Mouse (Mus musculus) thymus, postnatal 25 days (tissue): Measurements from ENCODE around the gene Lpp.
A peak's percentile ranks its signal among the peaks of the same experiment; 100 is the strongest.

Source experiments
- DNase-seq: peaks from one replicate; pipeline ENCODE4 v3.0.0; 2022

Lpp gene

DNA sequence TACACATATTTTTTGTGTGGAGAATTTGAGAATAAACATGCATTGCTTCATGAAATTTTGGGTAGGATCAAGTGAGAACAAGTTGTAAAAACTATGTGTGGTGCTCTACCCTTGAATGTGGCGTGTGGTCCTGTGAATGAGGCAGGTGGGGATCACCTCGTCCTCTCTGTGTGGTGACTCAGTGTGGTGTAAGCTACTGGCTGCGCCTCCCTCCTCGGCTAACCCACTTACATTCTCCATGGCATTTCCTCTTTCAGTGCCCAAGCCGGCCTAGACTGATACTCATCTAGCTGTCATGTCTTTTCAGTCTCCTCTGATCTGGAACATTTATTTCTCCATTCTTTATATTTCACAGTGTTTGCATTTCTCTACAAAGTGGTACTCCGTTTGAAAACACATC, 81.5 kb downstream of the Lpp start:
- peak; percentile 46 for DNase-seq

DNA sequence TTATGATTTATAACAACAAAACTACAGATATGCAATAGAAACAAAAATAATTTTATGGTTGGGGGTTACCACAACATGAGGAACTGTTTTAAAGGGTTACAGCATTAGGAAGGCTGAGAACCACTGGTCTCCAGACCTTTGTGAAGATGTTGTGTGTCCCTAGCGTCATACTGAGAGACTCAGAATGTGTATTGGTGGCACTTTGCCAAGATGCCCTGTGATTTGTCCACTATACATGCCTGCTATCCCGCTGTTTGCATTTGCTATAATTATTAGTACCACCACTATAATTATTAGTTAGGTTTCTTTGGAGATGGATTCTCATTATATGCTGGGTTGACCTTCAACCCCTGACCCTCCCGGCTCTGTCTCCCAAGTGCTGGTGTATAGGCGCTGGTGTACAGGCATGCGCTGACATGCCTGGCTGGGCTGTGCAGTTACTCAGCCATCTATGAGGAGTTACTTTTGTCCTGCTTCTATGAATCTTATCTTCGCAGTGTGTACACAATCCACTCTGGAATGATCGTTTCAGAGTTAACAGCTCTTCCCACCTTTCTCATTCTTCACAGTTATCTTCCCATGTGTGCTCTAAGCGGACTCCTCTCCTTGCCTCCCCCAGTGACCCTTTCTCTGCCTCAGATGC, 82.1 kb downstream of the Lpp start:
- DNase-seq: no peak

- no peak for DNase-seq
Measured at GRCm38 (mm10) chr16:24476911-24477401, 83.6 kb downstream of the Lpp start.

- no peak for DNase-seq
Measured at GRCm38 (mm10) chr16:24478006-24478405, 84.7 kb downstream of the Lpp start.

- no peak for DNase-seq
Measured at GRCm38 (mm10) chr16:24478851-24479250, 85.5 kb downstream of the Lpp start.

- no peak for DNase-seq
Measured at GRCm38 (mm10) chr16:24482648-24483047, 89.3 kb downstream of the Lpp start.

DNA sequence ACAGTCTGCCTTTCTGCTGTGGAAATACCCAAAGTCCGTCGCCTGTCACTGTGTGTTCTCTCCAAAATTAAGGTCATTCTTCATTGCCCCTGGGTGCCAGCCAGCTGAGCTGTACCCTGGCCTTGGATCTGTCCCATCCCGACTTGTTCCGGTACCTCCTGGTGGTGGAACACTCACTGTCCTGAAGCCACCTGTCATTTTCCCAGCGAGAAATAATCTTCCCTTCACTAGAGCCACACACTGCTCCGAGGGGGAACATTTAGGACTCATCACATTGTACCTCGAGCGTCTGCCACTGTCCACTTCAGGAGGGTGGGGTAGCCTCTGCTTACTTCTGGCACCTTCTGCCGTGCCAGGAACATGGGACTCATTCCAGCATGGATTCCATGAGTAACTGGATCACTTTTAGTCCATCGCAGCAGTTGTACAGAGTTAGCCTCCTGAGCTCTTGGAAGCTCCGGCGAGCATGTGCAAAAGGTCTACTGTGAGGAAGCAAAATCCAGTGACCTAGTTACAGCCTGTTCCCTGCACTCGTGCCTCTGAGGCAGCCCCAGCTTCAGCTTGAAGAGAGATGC, 90.3 kb downstream of the Lpp start:
- DNase-seq: no peak

DNA sequence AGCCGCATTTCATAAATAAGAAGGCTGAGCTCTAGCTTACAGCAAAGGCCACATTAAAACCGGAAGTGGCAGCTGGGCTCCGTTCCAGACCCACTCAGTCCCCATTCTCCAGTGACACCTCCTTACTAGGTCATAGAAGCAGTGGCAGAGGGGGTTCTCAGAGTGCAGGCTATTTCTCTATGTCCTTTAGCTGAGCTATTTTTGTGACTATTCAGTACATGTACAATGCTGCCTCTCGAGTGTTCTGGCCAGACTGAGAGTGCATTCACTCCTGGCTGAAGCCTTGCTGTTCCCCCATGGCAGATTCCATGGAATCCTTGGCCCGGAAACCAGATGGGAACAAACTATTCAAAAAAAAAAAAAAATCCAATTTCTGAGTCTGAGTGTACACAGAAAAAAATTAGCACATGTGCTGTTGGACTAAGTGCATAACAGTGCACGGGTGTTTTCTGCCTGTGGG, 94.5 kb downstream of the Lpp start:
- DNase-seq: no peak

DNA sequence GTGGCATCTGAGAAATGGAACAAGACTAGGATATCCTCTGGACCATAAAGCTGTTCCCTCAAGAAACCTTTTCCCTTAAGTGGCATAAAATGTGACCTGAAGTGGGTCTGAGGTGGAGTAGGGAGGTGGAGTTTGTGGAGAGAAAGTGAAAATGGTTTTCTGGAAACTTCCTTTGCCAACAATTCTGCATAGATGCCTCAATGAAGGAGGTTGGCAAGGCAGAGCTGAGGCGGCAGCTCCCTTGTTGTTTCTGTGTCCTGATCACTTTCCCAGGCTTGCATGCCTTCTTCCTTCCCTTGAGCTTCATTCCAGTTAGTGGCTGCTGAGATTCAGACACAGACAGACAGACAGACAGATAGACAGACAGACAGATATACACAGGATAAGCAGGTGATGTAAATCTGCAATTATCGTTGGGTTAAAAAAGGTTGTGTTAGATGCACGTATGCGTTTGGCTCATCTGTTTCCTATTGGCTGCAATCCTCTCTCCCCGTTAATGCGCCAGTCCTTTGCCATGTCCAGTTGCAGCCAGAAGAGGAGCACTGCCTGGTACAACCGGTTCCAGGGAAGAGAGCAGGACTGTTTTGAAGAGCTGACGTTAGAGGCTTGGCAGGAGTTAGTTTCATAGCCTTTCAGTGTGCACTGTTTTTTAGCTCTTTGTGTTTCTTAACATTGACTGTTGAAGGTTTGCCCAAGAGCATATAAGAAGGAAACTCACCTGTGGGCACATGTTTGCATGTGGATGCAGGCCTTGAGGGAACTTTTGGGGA, 96.4 kb downstream of the Lpp start:
- no peak for DNase-seq

DNA sequence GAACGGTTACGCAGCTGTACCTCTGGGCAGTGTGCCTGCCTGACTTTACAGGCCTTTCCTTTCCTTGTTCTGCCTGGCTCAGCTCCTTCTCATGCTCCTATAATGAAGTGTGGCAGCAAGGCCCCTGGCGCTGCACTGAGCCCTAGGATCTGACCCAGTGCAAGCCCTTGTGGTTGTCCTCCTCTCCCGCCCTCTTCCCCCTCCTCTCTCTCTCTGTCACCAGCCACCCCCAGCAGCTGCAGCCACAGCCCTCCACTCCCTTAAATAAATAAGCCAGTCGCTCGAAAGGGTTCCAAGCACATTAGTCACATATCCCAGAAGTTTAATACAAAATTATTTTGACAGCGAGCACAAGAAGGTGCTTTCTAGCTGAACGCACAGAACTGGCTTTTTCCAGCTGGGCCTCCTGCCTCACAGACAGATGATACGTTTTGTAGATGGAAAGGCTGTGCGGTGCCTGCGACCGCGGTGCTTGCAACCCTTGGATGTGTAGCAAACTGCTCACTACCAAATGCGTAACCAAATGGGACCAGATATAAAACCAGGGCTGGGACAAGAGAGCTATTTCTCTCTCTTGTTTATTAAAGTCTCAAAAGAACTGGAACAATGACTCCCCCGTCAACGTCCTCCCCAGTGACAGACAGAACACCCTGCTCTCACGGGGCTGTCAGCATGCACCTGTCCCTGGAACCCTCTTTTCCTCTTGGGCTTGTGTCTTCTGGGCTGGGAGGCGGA, 97.6 kb downstream of the Lpp start:
- no peak for DNase-seq

GRCm38 (mm10) chr16:24491486-24491758, 98.1 kb downstream of the Lpp start:
- DNase-seq: no peak

DNA sequence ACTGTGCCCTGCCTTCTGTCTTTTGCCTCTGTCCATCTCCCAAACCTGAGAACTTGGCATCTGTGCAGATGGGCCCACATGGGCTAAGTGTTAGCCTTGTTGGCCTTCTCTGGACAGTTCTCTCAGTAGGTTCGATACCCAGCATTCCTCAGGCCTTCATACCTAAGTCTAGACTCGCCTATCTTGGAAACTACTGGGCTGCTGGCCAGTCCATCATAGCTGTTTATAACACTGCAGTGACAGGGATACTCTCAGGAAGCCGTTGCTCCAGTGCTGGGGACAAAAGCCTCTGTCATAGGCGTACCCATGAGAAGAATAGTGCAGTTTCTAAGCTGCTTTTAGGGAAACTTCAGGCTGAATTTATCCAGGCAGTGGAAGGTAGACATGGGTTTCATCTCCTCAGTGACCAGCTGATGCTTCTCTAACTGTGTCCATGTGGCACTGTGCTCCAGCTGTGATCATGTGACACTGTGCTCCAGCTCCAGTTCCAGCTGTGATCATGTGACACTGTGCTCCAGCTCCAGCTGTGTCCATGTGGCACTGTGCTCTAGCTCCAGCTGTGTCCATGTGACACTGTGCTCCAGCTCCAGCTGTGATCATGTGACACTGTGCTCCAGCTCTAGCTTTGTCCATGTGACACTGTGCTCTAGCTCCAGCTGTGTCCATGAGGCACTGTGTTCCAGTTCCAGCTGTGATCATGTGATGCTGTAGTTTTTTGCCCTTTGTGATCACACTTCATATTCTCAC, 99.1 kb downstream of the Lpp start:
- DNase-seq: no peak

DNA sequence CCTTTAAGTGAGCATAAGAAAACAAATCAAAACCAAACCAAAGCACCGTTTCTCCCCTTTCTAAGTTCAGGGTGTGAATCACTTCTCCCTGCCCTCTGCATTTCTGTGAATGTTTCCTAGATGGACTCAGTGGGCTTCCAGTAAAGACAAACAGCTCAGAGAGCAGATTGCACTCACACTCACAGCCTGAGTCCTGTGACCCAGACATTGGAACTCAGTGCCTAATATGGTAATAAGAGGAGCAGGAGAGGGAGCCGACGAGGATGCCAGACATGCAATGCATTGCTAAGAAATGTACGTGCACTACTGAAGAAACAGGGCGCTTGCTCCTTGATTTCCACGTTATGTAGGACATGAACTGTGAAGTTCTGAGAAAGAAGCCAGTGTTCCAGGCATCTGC, 101.2 kb downstream of the Lpp start:
- no peak for DNase-seq

GRCm38 (mm10) chr16:24495461-24495860, 102.2 kb downstream of the Lpp start:
- DNase-seq: no peak

GRCm38 (mm10) chr16:24496635-24497034, 103.3 kb downstream of the Lpp start:
- no peak for DNase-seq

DNA sequence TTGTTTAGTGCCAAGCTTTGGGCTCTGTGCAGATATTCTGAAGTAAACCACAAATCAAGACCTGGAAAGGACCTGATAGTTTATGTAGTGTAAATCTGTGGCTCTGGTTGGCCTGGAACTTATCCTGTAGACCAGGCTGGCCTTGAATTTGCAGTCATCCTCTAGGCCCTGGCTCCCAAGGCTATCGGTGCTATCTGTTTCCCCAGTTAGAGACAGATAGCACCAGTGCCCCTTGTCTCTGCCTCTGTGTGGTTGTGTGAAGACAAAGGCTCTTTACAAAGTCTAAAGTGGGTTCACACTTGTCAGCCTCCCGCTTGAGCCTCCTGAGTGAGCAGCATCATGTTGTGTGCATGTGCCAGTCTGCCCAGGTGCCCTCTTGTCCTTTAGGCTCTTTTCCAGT, 104.1 kb downstream of the Lpp start:
- no peak for DNase-seq

DNA sequence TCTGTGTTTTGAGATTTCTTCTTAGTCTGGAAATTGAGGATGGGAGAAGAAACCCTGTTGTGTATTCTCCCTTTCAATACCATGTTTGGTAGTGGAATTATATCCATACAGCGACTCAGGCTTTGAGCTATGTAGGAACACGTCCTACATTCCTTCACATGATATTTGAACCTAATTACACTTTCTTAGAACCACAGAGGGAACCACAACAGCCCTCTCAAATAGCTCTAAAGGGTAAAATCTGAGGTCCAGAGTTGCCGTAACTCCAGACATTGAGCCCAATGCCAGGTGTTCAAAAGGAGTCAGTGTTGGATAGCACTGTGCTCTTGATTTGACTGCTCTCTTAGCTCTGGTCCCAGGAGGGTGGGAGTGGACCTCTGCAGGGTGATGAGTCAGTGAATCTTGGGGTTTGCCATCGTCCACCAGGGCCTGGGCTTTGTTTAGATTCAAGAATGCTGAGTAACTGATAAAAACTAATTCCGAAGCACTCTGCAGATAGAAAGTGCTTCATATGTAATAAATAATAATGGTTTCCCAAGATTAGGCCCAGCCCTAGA, 104.9 kb downstream of the Lpp start:
- no peak for DNase-seq

DNA sequence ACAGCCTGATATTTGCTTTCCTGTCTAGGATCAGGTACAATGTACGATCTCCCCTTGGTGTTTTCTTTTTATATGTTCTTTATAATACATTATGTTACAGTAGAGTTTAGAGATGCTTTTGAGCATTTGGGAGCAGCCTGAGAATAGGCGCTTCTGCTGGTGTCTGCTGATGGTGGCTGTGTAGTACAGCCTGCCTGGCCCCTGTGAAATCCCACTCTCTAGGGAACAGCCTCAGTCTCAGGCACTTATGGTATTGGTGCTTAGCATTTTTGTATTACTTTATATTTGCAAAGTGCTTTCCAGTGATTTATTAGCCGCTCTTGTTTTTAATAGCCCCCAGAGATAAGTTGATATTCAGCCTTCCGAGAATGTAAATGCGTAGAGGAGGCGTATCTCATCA, 107.9 kb downstream of the Lpp start:
- no peak for DNase-seq

DNA sequence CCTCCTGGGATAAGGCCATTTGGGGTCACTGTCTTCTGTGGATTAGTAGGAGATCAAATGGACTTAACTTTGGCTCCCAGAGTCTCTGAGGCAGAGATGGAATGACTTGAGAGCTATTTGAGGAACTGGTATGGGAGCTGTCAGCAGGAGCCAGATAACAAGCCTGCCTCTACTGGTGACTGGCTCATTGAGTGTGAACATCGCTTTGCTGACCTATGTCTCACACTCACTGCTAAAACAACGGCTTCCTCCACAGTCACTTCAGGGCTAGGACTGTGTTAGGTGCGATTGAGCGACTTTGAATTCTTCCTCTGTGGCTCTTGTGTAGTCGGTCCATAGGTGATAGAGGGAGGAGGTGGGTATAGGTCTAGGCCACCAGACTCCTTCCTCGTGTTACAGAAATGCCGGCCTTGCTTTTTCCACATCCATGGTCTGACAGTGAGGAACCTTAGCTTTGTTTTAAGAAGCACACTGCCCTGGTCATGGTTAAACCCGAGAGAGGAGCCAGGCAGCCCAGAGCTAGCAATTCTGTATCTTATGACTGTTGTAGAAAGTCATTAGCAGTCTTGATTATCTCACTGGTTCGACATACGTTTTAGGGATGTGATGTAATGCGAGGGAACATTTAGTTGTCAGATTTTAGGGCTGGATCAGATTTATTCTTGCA, 108.5 kb downstream of the Lpp start:
- DNase-seq: no peak

- DNase-seq: no peak
Measured at GRCm38 (mm10) chr16:24502295-24502823, 109.1 kb downstream of the Lpp start.

DNA sequence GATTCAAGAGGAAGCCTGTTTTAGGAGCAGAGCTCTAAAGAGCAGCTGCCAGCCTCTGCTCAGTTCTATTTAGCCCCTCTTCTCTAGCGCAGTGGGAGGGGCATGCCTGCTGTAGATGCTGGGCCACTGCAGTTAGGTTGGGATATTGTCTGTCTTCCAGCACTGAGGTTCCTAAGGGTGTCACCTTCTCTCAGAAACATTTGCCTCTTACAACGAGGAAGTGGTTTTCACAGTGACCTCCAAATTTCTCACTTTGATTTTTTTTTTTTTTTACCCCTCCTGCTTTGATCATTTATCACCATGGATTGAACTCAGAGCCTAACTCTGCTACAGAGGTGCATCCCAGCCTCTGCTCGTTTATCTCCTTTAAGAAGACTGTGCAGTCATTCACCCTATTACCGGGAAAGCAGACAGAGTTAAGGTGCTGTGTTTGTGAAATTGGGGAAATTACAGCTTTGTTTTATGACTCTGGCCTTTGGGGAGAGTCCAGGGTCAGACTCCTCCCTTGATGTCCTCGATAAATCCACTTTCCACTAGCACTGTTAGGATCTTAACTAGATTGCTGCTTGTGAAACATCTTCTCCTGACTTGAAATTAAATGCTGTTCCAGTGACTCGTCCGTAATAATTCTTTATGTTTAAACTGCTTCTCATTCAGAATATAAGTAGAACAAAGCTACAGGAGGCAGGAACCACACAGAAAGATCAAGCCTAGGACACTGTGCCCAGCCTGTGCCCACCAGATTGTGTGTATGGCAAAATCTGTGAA, 111.7 kb downstream of the Lpp start:
- no peak for DNase-seq
